Mouse (Mus musculus): ENCODE measurements around the gene Pex5. TPM values are rescaled to one million over a fixed set of nuclear protein-coding genes. Genes with fewer than 3 reads are reported as not detected.
A peak's percentile ranks its signal among the peaks of the same experiment; 100 is the strongest.

Pex5 gene
- polyA plus RNA-seq (2016; fragmentation: Nextera tagmentation; extraction: Ambion mirVana): 65.9 and 66.0 TPM in 2 replicates

DNA sequence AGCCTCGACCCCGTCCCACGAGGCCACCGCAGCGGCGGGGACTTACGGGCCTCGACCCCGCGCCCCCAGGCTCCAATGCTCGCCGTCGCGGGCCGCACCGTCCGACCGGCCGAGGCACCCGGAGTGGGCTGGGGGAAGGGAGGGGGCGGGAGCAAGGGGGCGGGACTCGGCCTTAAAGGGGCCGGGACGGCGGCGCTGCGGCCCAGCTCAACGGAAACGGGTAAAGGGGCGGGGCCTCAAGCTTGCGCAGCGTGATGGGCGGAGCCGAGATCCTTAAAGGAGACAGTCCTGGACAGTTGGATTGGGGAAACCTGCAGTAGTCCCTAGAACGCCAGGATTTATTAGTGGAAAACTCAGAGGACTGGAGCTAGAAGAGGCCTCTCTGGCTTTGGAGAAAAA is at the start of gene Pex5:
Pex5 (minus strand) TSS at position 141 of the 399 bp plus-strand sequence.
- H3K4me2 ChIP-seq: peak within 1 kb of the TSS; percentile 70
- peak within 1 kb of the TSS; percentile 83 for H3K9ac ChIP-seq
- peak within 1 kb of the TSS; percentile 93 for H3K4me3 ChIP-seq (replicated peaks)
- under 1% methylated on average over 33 of the region's 36 CpGs for WGBS
- peak; percentile 96 for ATAC-seq (ENCODE audit: low FRiP score)
- peaks cover 19% of the 10 kb centered on the region for H3K36me3 ChIP-seq (replicated peaks)
- no peaks in the 10 kb centered on the region for H3K27me3 ChIP-seq
- peaks cover 16% of the 10 kb centered on the region for H3K4me1 ChIP-seq
- H3K27ac ChIP-seq: peak within 1 kb of the TSS; percentile 78
- no peaks in the 10 kb centered on the region for H3K9me3 ChIP-seq

- Histone ChIP-seq H3K4me2 (peak overlapping the region; percentile 82), H3K27ac (peak overlapping the region; percentile 63; the same call in 1 of the 2 replicates), H3K4me1 (peaks cover 18% of the 10 kb centered on the region), H3K9me3 (no peaks in the 10 kb centered on the region), H3K9ac (peak overlapping the region; percentile 68), H3K36me3 (replicated peaks) (0 out of 2 replicates have a peak, but pooled peaks cover 2% of the 10 kb centered on the region), H3K27me3 (0 out of 2 replicates have a peak, but pooled peaks cover 4% of the 10 kb centered on the region), H3K4me3 (replicated peaks) (peak overlapping the region; percentile 52)
- 25% methylated on average over 8 of the region's 8 CpGs for WGBS
- peak; percentile 8; the same call in 1 of the 2 replicates for ATAC-seq (ENCODE audit: low FRiP score)
Measured at GRCm38 (mm10) chr6:124463881-124464291, 49.0 kb upstream of the Pex5 start.

- H3K36me3 ChIP-seq (replicated peaks): peaks cover 6% of the 10 kb centered on the region
- H3K4me1 ChIP-seq: peaks cover 11% of the 10 kb centered on the region
- no peak for ATAC-seq (ENCODE audit: low FRiP score)
- H3K9me3 ChIP-seq: no peaks in the 10 kb centered on the region
- 83% methylated on average over 4 of the region's 4 CpGs for whole genome bisulfite sequencing
- H3K27ac ChIP-seq: no peak overlapping the region
- no peak overlapping the region for H3K4me2 ChIP-seq
- H3K9ac ChIP-seq: no peak overlapping the region
- H3K4me3 ChIP-seq (replicated peaks): no peak overlapping the region
- no peaks in the 10 kb centered on the region for H3K27me3 ChIP-seq
Measured at GRCm38 (mm10) chr6:124459388-124459787, 44.5 kb upstream of the Pex5 start.

GRCm38 (mm10) chr6:124458505-124458904 is 43.6 kb upstream of the Pex5 start:
- no peak overlapping the region for H3K4me2 ChIP-seq
- H3K36me3 ChIP-seq (replicated peaks): peaks cover 6% of the 10 kb centered on the region
- H3K27me3 ChIP-seq: no peaks in the 10 kb centered on the region
- ATAC-seq (ENCODE audit: low FRiP score): no peak
- H3K9ac ChIP-seq: no peak overlapping the region
- no peak overlapping the region for H3K27ac ChIP-seq
- H3K4me1 ChIP-seq: peaks cover 2% of the 10 kb centered on the region
- WGBS: 89% methylated on average over 11 of the region's 11 CpGs
- no peaks in the 10 kb centered on the region for H3K9me3 ChIP-seq
- H3K4me3 ChIP-seq (replicated peaks): no peak overlapping the region

- Histone ChIP-seq H3K4me2 (no peak overlapping the region), H3K4me3 (replicated peaks) (no peak overlapping the region), H3K9me3 (no peaks in the 10 kb centered on the region), H3K4me1 (no peaks in the 10 kb centered on the region), H3K27me3 (no peaks in the 10 kb centered on the region), H3K9ac (no peak overlapping the region), H3K36me3 (replicated peaks) (peaks cover 6% of the 10 kb centered on the region), H3K27ac (no peak overlapping the region)
- ATAC-seq (ENCODE audit: low FRiP score): no peak
- WGBS: 83% methylated on average over 5 of the region's 5 CpGs
Measured at GRCm38 (mm10) chr6:124457827-124458226, 43.0 kb upstream of the Pex5 start.

GRCm38 (mm10) chr6:124456243-124456642 is 41.4 kb upstream of the Pex5 start:
- H3K9ac ChIP-seq: no peak overlapping the region
- no peaks in the 10 kb centered on the region for H3K9me3 ChIP-seq
- ATAC-seq (ENCODE audit: low FRiP score): no peak
- no peak overlapping the region for H3K4me2 ChIP-seq
- no peaks in the 10 kb centered on the region for H3K4me1 ChIP-seq
- 93% methylated on average over 5 of the region's 5 CpGs for WGBS
- no peak overlapping the region for H3K27ac ChIP-seq
- H3K36me3 ChIP-seq (replicated peaks): peaks cover 6% of the 10 kb centered on the region
- H3K4me3 ChIP-seq (replicated peaks): no peak overlapping the region
- H3K27me3 ChIP-seq: no peaks in the 10 kb centered on the region

GRCm38 (mm10) chr6:124453756-124454155 is 38.9 kb upstream of the Pex5 start:
- no peaks in the 10 kb centered on the region for H3K4me1 ChIP-seq
- 56% methylated on average over 4 of the region's 4 CpGs for WGBS
- H3K27me3 ChIP-seq: no peaks in the 10 kb centered on the region
- H3K27ac ChIP-seq: no peak overlapping the region
- no peak for ATAC-seq (ENCODE audit: low FRiP score)
- peaks cover 10% of the 10 kb centered on the region for H3K36me3 ChIP-seq (replicated peaks)
- no peak overlapping the region for H3K4me2 ChIP-seq
- no peaks in the 10 kb centered on the region for H3K9me3 ChIP-seq
- no peak overlapping the region for H3K4me3 ChIP-seq (replicated peaks)
- H3K9ac ChIP-seq: no peak overlapping the region

DNA sequence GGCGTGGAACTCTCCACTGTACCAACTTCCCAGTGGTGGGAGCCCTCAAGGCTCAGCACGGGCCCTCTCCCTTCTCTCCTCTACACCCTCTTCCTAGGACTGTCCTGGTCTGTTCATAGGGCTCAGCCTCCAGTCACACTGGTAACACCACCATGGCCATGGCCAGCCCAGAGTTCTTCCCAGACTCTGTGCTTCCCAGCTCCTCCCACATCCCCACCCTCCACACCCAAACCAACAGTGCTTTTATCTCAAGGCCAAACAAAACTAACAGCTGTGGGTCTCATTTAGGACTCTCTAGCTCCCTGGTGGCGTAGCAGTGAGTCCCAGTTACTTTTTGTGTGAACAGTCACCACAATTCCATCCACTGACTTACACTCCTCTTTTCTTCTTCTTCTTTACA is 37.1 kb upstream of the Pex5 start:
- Histone ChIP-seq H3K27ac (no peak overlapping the region), H3K27me3 (no peaks in the 10 kb centered on the region), H3K36me3 (replicated peaks) (peaks cover 6% of the 10 kb centered on the region; the same call in 1 of the 2 replicates), H3K9ac (no peak overlapping the region), H3K4me3 (replicated peaks) (no peak overlapping the region), H3K4me1 (no peaks in the 10 kb centered on the region), H3K9me3 (no peaks in the 10 kb centered on the region), H3K4me2 (no peak overlapping the region)
- WGBS: 71% methylated on average over 3 of the region's 3 CpGs
- no peak for ATAC-seq (ENCODE audit: low FRiP score)

DNA sequence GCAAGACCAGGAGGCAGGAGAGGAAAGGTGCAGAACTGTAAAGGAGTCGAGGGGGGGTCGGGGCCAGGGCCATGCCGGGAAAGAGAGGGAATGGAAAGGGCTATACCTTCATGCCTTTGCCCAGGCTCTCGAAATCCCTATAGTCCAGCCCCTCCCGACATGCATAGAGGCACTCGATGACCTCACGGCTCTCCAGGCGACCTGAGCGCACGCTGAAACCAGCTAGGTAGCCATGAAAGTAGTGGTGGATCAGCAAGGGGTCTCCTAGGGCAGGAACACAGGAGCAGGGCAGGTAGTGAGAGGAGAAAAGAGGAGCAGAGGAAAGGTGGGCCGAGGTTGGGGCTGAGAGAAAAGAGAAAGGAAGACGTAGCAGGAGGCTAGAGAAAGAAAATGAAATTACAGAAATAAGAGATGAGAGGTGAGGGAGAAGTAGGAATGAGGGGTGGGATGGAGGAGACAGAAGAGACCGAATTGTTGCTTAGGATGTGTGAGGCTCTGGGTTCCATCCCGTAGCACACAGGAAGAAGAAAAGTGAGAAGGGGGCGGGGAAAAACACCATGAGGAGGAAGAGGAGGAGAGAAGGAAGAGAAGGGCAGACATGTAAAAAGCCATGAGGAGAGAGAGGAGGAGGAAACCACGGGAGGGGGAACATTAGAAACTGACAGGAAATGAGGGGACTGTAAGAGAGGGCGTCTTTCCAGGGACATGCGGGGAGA is 35.0 kb upstream of the Pex5 start:
- WGBS: 89% methylated on average over 18 of the region's 18 CpGs

GRCm38 (mm10) chr6:124448959-124449667 is 34.2 kb upstream of the Pex5 start:
- no peak for ATAC-seq (ENCODE audit: low FRiP score)
- WGBS: 93% methylated on average over 16 of the region's 16 CpGs
- Histone ChIP-seq H3K36me3 (replicated peaks) (peaks cover 6% of the 10 kb centered on the region; the same call in 1 of the 2 replicates), H3K27ac (no peak overlapping the region), H3K9ac (no peak overlapping the region), H3K4me3 (replicated peaks) (no peak overlapping the region), H3K27me3 (no peaks in the 10 kb centered on the region), H3K4me2 (no peak overlapping the region), H3K4me1 (no peaks in the 10 kb centered on the region), H3K9me3 (no peaks in the 10 kb centered on the region)

More for the DNA sequence above, 35.0 kb upstream of the Pex5 start:
- H3K36me3 ChIP-seq (replicated peaks): peaks cover 6% of the 10 kb centered on the region; the same call in 1 of the 2 replicates
- no peaks in the 10 kb centered on the region for H3K9me3 ChIP-seq
- H3K9ac ChIP-seq: no peak overlapping the region
- no peak overlapping the region for H3K4me2 ChIP-seq
- H3K4me1 ChIP-seq: no peaks in the 10 kb centered on the region
- no peak overlapping the region for H3K27ac ChIP-seq
- ATAC-seq (ENCODE audit: low FRiP score): no peak
- H3K27me3 ChIP-seq: no peaks in the 10 kb centered on the region
- no peak overlapping the region for H3K4me3 ChIP-seq (replicated peaks)

DNA sequence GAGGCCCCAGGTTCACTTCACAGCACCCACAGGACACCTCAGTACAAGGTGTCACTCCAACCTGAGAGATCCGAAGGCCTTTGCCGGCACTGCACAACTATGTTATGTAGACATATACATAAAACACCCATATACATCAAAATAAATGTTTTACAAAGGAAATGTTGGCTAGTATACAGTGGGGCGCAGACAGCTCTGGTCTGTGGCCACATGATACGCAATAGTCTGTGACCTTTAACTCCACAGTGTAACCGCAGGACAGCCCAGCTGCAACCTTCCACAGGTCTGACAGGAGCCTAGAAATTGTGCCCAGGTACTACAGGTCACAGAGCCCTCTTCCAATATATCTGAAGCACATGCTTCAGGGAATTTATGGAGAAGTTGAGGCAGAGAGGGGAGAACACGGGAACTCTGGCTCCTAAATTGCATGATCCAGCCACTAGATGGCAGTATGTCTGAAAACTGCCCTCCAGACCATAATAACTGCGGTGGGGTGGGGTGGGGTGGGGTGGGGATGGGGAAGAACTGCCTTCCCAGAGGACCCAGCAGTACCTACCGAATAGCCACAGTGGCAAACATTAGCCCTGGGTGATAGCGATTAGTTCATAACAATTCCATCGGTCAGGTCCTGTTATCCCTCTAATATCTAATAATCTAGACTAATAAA is 33.5 kb upstream of the Pex5 start:
- ATAC-seq (ENCODE audit: low FRiP score): no peak
- peaks cover 6% of the 10 kb centered on the region; the same call in 1 of the 2 replicates for H3K36me3 ChIP-seq (replicated peaks)
- 76% methylated on average over 10 of the region's 10 CpGs for WGBS

GRCm38 (mm10) chr6:124447356-124447755 is 32.5 kb upstream of the Pex5 start:
- Histone ChIP-seq H3K36me3 (replicated peaks) (peaks cover 6% of the 10 kb centered on the region; the same call in 1 of the 2 replicates), H3K4me3 (replicated peaks) (no peak overlapping the region), H3K4me2 (no peak overlapping the region), H3K27ac (no peak overlapping the region), H3K9me3 (no peaks in the 10 kb centered on the region), H3K4me1 (no peaks in the 10 kb centered on the region), H3K27me3 (no peaks in the 10 kb centered on the region), H3K9ac (no peak overlapping the region)
- WGBS: 86% methylated on average over 2 of the region's 2 CpGs
- no peak for ATAC-seq (ENCODE audit: low FRiP score)

More for the DNA sequence above, 33.5 kb upstream of the Pex5 start:
- no peak overlapping the region for H3K4me3 ChIP-seq (replicated peaks)
- no peaks in the 10 kb centered on the region for H3K4me1 ChIP-seq
- H3K4me2 ChIP-seq: no peak overlapping the region
- H3K27ac ChIP-seq: no peak overlapping the region
- H3K27me3 ChIP-seq: no peaks in the 10 kb centered on the region
- H3K9me3 ChIP-seq: no peaks in the 10 kb centered on the region
- no peak overlapping the region for H3K9ac ChIP-seq
